Mouse (Mus musculus): ENCODE measurements around the gene Spock2.
"Not testable (repeated sequence)": the region's sequence is repeated elsewhere in the genome, so short reads cannot be mapped to it uniquely, and the experiment has no call there.

DNA sequence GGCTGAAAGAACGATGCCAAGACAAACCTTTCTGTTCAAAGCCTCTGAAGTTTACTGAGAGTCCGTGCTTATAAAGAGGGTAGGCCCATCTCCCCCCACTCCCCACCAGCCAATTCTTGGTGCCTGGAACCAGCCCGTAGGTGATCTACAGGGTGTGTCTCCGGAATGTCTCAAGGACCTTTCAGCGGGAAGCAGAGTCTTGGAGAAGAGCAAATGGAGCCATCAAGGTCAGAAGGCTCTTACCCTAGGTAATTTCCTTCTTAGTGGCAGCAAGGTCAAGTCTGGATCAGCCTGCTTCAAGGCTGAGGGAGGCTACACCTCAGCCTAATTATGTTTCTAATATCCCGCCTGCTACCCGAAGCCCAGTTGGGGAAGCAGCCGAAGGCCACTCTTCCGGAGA, 69.3 kb downstream of the Spock2 start:
- not testable (repeated sequence) for TF ChIP-seq CTCF (IDR thresholded peaks at IDR 0.05; ENCODE audit: low read depth, low read length); POLR2A (IDR thresholded peaks at IDR 0.05; ENCODE audit: borderline replicate concordance, low read depth, low read length)

Data from bone marrow macrophage, adult 2 months (primary cell).